Mouse (Mus musculus) stomach, embryonic 15.5 days (tissue): ENCODE measurements around the gene Mfsd14b. TPM values are rescaled to one million over a fixed set of nuclear protein-coding genes. Genes with fewer than 3 reads are reported as not detected.

Source experiments
- ATAC-seq: fragments of 200-750 bp; cut with Nextera tagmentation; 2 replicates; pipeline ENCODE4 v1.8.0; 2017; ENCODE audit warnings: low read depth, moderate number of reproducible peaks, moderate TSS enrichment; ENCODE audit not compliant: insufficient read depth, low FRiP score
- H3K27ac ChIP-seq: fragments of 300-500 bp; sonication (generic); 2 replicates; pipeline ENCODE4 v1.5.1; 2015; ENCODE audit warnings: mild to moderate bottlenecking, inconsistent platforms
- H3K27me3 ChIP-seq: fragments of 300-500 bp; sonication (generic); replicated peaks from 2 replicates; pipeline ENCODE4 v1.6.1; 2015; ENCODE audit warnings: inconsistent platforms
- H3K36me3 ChIP-seq: fragments of 300-500 bp; sonication (generic); 2 replicates; pipeline ENCODE4 v1.6.1; 2015; ENCODE audit warnings: inconsistent platforms
- H3K4me1 ChIP-seq: fragments of 300-500 bp; sonication (generic); 2 replicates; pipeline ENCODE4 v1.6.1; 2015; ENCODE audit warnings: inconsistent platforms
- H3K4me2 ChIP-seq: fragments of 300-500 bp; sonication (generic); 2 replicates; pipeline ENCODE4 v1.6.1; 2015; ENCODE audit warnings: mild to moderate bottlenecking, inconsistent platforms
- H3K4me3 ChIP-seq: fragments of 300-500 bp; sonication (generic); replicated peaks from 2 replicates; pipeline ENCODE4 v1.5.1; 2015; ENCODE audit warnings: inconsistent platforms
- H3K9ac ChIP-seq: fragments of 300-500 bp; sonication (generic); 2 replicates; pipeline ENCODE4 v1.6.1; 2015; ENCODE audit warnings: inconsistent platforms
- H3K9me3 ChIP-seq: fragments of 300-500 bp; sonication (generic); 2 replicates; pipeline ENCODE4 v1.6.1; 2016; ENCODE audit warnings: inconsistent platforms
- WGBS: fragments of 180-500 bp; shearing (Covaris S2); methylation state at CpG from one replicate; pipeline ENCODE4 v1.1.7; 2015; 5-methylcytosine and 5-hydroxymethylcytosine counted together
- polyA plus RNA-seq: library from polyadenylated mRNA; unstranded; fragments of >200 nt; fragmentation: Nextera tagmentation; extraction: Ambion mirVana; gene quantifications from 2 replicates; pipeline ENCODE4 v1.2.1, GENCODE M21; 2015

Gene Mfsd14b
- polyA plus RNA-seq = 56.9 and 59.5 TPM in 2 replicates

DNA sequence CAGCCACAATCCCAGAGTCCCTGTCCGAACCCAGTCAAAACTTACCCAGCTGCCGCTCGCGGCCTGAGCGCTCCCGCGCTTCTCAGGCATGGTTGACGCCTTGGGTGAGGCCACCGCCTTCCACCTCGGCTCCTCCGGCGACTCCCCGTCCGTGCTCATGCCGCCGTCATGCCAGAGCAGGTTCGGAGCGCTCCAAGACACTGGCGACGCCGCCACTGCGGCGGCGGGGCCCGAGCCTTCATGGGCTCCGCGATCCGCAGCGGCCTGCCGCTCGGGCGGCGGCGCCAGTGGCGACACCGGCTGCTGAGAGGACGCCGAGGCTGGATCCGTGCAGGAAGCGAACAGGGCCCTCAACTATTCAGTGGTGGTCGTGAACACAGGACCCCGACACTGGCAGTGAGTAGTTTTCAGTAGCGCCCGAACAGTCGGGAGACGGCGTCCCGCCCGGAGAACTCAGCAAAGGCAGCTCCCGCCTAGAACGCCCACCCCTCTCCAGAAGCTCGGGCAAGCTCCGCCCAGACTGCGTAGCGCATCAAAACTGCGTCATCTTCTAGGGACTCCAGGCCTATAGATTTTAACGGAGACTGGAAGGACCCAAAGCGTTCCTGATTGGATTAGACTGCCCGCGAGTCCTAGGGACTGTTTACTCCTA is at the start of gene Mfsd14b:
Gene Mfsd14b (minus strand): TSS at position 517 of the 652 bp plus-strand sequence.
- Histone ChIP-seq H3K4me1 (no peaks in the 10 kb centered on the region), H3K27ac (peak within 1 kb of the TSS; percentile 95), H3K36me3 (no peaks in the 10 kb centered on the region), H3K27me3 (no peaks in the 10 kb centered on the region), H3K4me3 (peak within 1 kb of the TSS; percentile 70), H3K4me2 (peak within 1 kb of the TSS; percentile 62), H3K9ac (peak within 1 kb of the TSS; percentile 83), H3K9me3 (no peaks in the 10 kb centered on the region)
- ATAC-seq = peak; percentile 99
- under 1% methylated on average over 60 of the region's 60 CpGs for WGBS

DNA sequence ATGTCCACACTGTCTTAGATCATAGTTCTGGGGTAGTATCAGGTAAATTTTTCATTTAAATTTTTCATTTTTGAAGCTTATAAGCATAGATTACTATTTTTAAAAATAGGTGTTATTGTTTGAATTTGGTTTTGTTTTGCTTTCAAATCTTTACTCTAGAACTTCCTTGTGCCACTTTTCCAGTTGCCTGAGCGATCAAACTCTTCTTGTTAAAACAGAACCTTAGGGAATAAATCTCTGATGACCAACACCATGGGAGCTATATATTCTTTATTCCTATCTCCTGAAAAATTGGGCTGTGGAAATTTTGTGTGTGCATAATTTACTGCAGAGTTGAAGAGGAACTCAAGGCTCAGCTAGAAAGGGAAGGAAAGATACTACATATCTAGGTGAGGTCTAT is 37.2 kb upstream of the Mfsd14b start, which contains the start of gene Olfr466:
Gene Olfr466 (plus strand): TSS at position 301 of the 400 bp plus-strand sequence.
- Histone ChIP-seq H3K27ac (no peak within 1 kb of the TSS), H3K4me2 (no peak within 1 kb of the TSS), H3K36me3 (no peaks in the 10 kb centered on the region), H3K9me3 (no peaks in the 10 kb centered on the region), H3K4me3 (no peak within 1 kb of the TSS), H3K9ac (no peak within 1 kb of the TSS), H3K27me3 (no peaks in the 10 kb centered on the region), H3K4me1 (no peaks in the 10 kb centered on the region)
- ATAC-seq = no peak
- WGBS = 82% methylated on average over 1 of the region's 1 CpGs

- no peak for ATAC-seq
- no peak within 1 kb of the TSS for H3K27ac ChIP-seq
- no peaks in the 10 kb centered on the region for H3K27me3 ChIP-seq
- no peaks in the 10 kb centered on the region for H3K36me3 ChIP-seq
- WGBS = 84% methylated on average over 4 of the region's 4 CpGs
- H3K4me1 ChIP-seq = no peaks in the 10 kb centered on the region
- H3K9me3 ChIP-seq = no peaks in the 10 kb centered on the region
- H3K9ac ChIP-seq = no peak within 1 kb of the TSS
- H3K4me3 ChIP-seq = no peak within 1 kb of the TSS
- H3K4me2 ChIP-seq = no peak within 1 kb of the TSS
These were observed 25.0 kb upstream of the Mfsd14b start, which contains the start of gene Olfr465-ps1 for GRCm38 (mm10) chr13:65137789-65138188. Gene Olfr465-ps1 (plus strand): TSS chr13:65138089.

DNA sequence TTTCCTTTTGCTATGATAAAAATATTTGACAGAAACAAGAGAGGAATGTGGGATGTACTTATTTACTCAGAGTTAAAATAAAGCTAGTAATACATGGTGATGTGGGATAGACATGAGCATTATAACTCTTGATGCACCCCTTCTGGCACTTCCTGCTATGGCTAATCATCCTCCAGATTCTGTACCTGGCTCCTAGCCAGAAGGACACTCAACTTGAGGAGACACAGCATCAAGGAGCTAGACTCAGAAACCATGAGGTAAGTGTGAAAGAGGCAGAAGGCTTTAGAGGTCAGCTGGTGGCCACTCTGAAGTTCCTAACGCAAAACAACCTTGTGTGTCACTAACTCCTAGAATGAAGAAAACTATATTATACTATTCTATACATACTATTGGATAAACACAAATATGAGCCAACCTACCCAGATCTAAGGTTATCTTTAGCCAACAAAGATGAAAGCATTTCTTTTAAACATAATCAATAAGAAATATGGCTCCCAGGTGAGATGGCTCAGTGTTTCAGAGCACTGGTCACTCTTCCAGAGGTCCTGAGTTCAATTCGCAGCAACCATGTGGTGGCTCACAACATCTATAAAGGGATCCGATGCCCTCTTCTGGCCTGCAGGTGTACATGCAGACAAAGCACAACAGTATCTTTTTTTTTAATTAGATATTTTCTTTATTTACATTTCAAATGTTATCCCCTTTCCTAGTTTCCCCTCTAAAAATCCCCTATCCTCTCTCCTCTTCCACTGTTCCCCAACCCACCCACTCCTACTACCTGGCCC is 14.5 kb upstream of the Mfsd14b start:
- H3K9me3 ChIP-seq = no peaks in the 10 kb centered on the region
- no peak overlapping the region for H3K4me2 ChIP-seq
- no peaks in the 10 kb centered on the region for H3K4me1 ChIP-seq
- no peaks in the 10 kb centered on the region for H3K36me3 ChIP-seq
- 60% methylated on average over 3 of the region's 3 CpGs for WGBS
- H3K4me3 ChIP-seq = no peak overlapping the region
- no peak overlapping the region for H3K27ac ChIP-seq
- no peaks in the 10 kb centered on the region for H3K27me3 ChIP-seq
- no peak overlapping the region for H3K9ac ChIP-seq
- no peak for ATAC-seq

DNA sequence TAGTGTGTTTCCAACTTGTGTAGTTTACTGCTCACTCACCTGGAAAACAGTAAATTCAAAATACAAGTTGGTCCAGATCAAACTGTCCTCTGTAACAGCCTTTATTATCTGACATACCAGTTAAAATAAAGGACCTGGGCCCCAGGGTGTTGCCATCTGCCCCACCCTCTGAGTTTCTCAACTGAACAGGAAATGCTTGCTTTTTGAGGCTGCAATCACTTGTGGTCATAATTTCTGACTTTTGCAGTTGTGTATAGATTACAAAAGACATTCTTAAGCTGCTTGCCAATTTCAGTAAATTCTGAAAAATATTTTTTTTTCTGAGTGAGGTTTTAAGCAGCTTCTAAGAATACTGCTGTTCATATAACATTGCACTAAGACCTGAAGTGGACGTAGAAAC is 9.3 kb upstream of the Mfsd14b start:
- Histone ChIP-seq H3K27ac (no peak overlapping the region), H3K4me1 (no peaks in the 10 kb centered on the region), H3K4me2 (no peak overlapping the region), H3K27me3 (no peaks in the 10 kb centered on the region), H3K9ac (no peak overlapping the region), H3K9me3 (no peaks in the 10 kb centered on the region), H3K36me3 (no peaks in the 10 kb centered on the region), H3K4me3 (no peak overlapping the region)
- WGBS = 77% methylated on average over 1 of the region's 1 CpGs
- no peak for ATAC-seq

DNA sequence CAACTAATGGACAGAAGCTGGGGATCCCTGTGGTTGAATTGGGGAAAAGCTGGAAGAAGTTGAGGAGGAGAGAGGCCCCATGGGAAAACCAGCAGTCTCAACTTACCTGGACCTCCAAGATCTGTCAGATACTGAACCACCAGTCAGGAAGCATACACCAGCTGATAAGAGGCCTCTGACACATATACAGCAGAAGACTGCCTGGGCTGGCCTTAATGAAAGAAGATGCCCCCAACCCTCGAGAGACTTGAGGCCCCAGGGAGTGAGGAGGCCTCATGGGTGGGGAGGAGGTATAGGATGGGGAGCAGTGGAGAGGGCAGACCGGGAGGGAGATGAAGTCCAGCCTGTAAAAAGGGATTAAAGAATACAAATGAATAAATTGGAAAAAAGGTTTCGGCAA is 8.2 kb upstream of the Mfsd14b start:
- WGBS = 71% methylated on average over 3 of the region's 3 CpGs

GRCm38 (mm10) chr13:65113239-65113638 is 464 bp upstream of the Mfsd14b start:
- Histone ChIP-seq H3K27ac (peak overlapping the region; percentile 95; the same call in 1 of the 2 replicates), H3K9me3 (no peaks in the 10 kb centered on the region), H3K36me3 (no peaks in the 10 kb centered on the region), H3K4me3 (peak overlapping the region; percentile 70), H3K4me2 (peak overlapping the region; percentile 62), H3K9ac (peak overlapping the region; percentile 16; the same call in 1 of the 2 replicates), H3K4me1 (no peaks in the 10 kb centered on the region), H3K27me3 (no peaks in the 10 kb centered on the region)
- 55% methylated on average over 3 of the region's 3 CpGs for WGBS
- ATAC-seq = no peak

More for the DNA sequence above, 8.2 kb upstream of the Mfsd14b start:
- H3K9me3 ChIP-seq = no peaks in the 10 kb centered on the region
- H3K4me1 ChIP-seq = no peaks in the 10 kb centered on the region
- no peak for ATAC-seq
- H3K36me3 ChIP-seq = no peaks in the 10 kb centered on the region
- H3K9ac ChIP-seq = no peak overlapping the region
- H3K27me3 ChIP-seq = no peaks in the 10 kb centered on the region
- H3K27ac ChIP-seq = no peak overlapping the region
- no peak overlapping the region for H3K4me3 ChIP-seq
- no peak overlapping the region for H3K4me2 ChIP-seq

GRCm38 (mm10) chr13:65111961-65112360 is 814 bp downstream of the Mfsd14b start:
- 2% methylated on average over 5 of the region's 5 CpGs for WGBS
- Histone ChIP-seq H3K36me3 (no peaks in the 10 kb centered on the region), H3K27ac (peak overlapping the region; percentile 95), H3K27me3 (no peaks in the 10 kb centered on the region), H3K4me3 (peak overlapping the region; percentile 70), H3K9me3 (no peaks in the 10 kb centered on the region), H3K4me2 (peak overlapping the region; percentile 62), H3K9ac (peak overlapping the region; percentile 83), H3K4me1 (no peaks in the 10 kb centered on the region)
- 0 out of 2 replicates have a peak, but pooled peaks have one; percentile 14 for ATAC-seq

DNA sequence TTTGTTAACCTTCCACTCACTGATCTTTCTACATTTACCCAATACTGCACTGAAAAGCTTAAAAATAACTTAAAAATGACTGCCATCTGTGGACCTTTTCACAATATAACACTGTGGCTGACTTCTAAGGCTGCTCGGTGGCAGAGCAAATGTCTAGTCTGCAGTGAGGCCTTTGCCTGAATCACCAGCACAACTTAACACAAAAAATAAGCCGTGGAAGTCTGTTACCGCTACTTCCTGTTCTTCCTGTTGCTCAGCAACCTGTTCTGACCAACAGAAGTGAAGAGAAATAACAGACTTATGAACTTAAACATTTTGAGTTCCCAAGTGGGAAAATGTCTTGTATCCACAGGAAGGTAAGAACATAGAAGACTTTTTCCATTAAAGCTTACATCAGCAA is 11.5 kb downstream of the Mfsd14b start:
- Histone ChIP-seq H3K4me1 (no peaks in the 10 kb centered on the region), H3K9ac (no peak overlapping the region), H3K4me2 (no peak overlapping the region), H3K27me3 (no peaks in the 10 kb centered on the region), H3K36me3 (peaks cover 3% of the 10 kb centered on the region), H3K9me3 (peaks cover 4% of the 10 kb centered on the region; the same call in 1 of the 2 replicates), H3K4me3 (no peak overlapping the region), H3K27ac (no peak overlapping the region)
- WGBS = 90% methylated on average over 3 of the region's 3 CpGs
- ATAC-seq = no peak

DNA sequence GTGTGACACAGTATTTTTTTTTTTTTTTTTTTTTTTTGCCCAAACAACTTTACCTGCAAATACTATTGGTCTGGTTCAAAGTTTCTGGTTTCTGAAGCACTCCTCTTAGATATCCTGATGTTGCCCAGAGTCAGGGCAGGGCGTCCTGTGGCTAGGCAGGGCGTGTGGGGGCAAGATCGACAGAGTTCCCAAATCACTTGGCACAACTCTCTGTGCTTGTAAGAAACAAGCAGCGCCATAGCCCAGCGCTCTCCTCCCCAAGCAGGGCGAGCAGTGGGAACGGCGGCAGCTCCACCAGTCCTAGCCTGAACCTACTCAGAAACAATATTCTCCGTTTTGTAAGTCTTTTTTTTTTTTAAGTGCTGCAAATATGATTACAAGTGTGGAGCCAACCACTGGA is 12.1 kb downstream of the Mfsd14b start:
- no peaks in the 10 kb centered on the region for H3K27me3 ChIP-seq
- no peak overlapping the region for H3K4me2 ChIP-seq
- ATAC-seq = no peak
- H3K27ac ChIP-seq = no peak overlapping the region
- peaks cover 4% of the 10 kb centered on the region; the same call in 1 of the 2 replicates for H3K9me3 ChIP-seq
- H3K4me1 ChIP-seq = no peaks in the 10 kb centered on the region
- H3K9ac ChIP-seq = no peak overlapping the region
- H3K36me3 ChIP-seq = no peaks in the 10 kb centered on the region; the same call in 1 of the 2 replicates
- H3K4me3 ChIP-seq = no peak overlapping the region
- WGBS = 95% methylated on average over 9 of the region's 9 CpGs

DNA sequence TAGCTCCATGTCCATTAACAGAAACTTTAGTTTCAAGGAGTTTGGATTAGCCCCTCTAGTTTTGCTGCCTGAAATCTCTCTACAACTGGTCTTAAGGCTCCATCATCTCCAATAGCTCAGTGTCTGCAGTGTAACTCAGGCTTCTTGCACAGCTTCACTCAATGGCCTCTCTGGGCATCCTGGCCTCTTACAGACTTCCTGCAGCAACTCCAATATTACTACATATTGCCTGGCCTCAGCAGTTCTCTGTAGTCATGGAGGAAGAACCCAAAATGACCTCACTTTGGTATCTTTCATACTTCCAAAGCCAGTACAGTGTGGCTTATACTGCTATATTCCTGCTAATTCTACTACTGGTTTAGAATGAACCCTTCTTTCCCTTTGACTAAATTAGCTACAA is 15.8 kb downstream of the Mfsd14b start:
- ATAC-seq = no peak

GRCm38 (mm10) chr13:65095923-65096322 is 16.9 kb downstream of the Mfsd14b start:
- no peaks in the 10 kb centered on the region for H3K4me1 ChIP-seq
- 91% methylated on average over 4 of the region's 4 CpGs for WGBS
- H3K27ac ChIP-seq = no peak overlapping the region
- no peak for ATAC-seq
- no peak overlapping the region for H3K9ac ChIP-seq
- H3K4me3 ChIP-seq = no peak overlapping the region
- no peaks in the 10 kb centered on the region for H3K27me3 ChIP-seq
- no peaks in the 10 kb centered on the region for H3K9me3 ChIP-seq
- no peak overlapping the region for H3K4me2 ChIP-seq
- H3K36me3 ChIP-seq = peaks cover 3% of the 10 kb centered on the region

More for the DNA sequence above, 15.8 kb downstream of the Mfsd14b start:
- peaks cover 3% of the 10 kb centered on the region for H3K36me3 ChIP-seq
- 0 out of 2 replicates have a peak, but pooled peaks cover under 1% of the 10 kb centered on the region for H3K9me3 ChIP-seq
- H3K27ac ChIP-seq = no peak overlapping the region
- no peak overlapping the region for H3K9ac ChIP-seq
- no peaks in the 10 kb centered on the region for H3K4me1 ChIP-seq
- H3K4me2 ChIP-seq = no peak overlapping the region
- H3K27me3 ChIP-seq = no peaks in the 10 kb centered on the region
- H3K4me3 ChIP-seq = no peak overlapping the region
